Mouse (Mus musculus): ENCODE results near the gene Bcl11a. TPM values are rescaled to one million over a fixed set of nuclear protein-coding genes. Genes with fewer than 3 reads are reported as not detected.
A peak's percentile ranks its signal among the peaks of the same experiment; 100 is the strongest.

Gene Bcl11a
- total RNA-seq, 2 experiments from 2014 or later: 209 to 220 TPM

GRCm38 (mm10) chr11:24196460-24197190 lies 118.8 kb downstream of the Bcl11a start:
- intact Hi-C loops (cut with DNase I): no loop called here
- peak; percentile 45 for DNase-seq

- DNase-seq: no peak
- intact Hi-C loops (cut with DNase I): no loop called here
These were observed 119.6 kb downstream of the Bcl11a start for GRCm38 (mm10) chr11:24197424-24197823.

- intact Hi-C loops (cut with DNase I): no loop called here
- no peak for DNase-seq
These were observed 121.7 kb downstream of the Bcl11a start for GRCm38 (mm10) chr11:24199560-24199959.

- no peak for DNase-seq
- intact Hi-C loops (cut with DNase I): no loop called here
These were observed 122.5 kb downstream of the Bcl11a start for GRCm38 (mm10) chr11:24200310-24200709.

- no peak for DNase-seq
- intact Hi-C loops (cut with DNase I): no loop called here
These were observed 123.4 kb downstream of the Bcl11a start for GRCm38 (mm10) chr11:24201223-24201622.

GRCm38 (mm10) chr11:24202641-24203361 lies 124.9 kb downstream of the Bcl11a start:
- intact Hi-C loops (cut with DNase I): no loop called here
- DNase-seq: no peak

GRCm38 (mm10) chr11:24203489-24203888 lies 125.6 kb downstream of the Bcl11a start:
- intact Hi-C loops (cut with DNase I): no loop called here
- no peak for DNase-seq

- no peak for DNase-seq
- intact Hi-C loops (cut with DNase I): no loop called here
These were observed 131.1 kb downstream of the Bcl11a start for GRCm38 (mm10) chr11:24208951-24209351.

- DNase-seq: no peak
- intact Hi-C loops (cut with DNase I): no loop called here
These were observed 136.8 kb downstream of the Bcl11a start for GRCm38 (mm10) chr11:24214509-24215134.

- intact Hi-C loops (cut with DNase I): no loop called here
- no peak for DNase-seq
These were observed 140.0 kb downstream of the Bcl11a start for GRCm38 (mm10) chr11:24217741-24218333.

GRCm38 (mm10) chr11:24221601-24222307 lies 143.9 kb downstream of the Bcl11a start:
- no peak for DNase-seq
- intact Hi-C loops (cut with DNase I): no loop called here

Other genes with a start within 250 kb of the Bcl11a start
- gene Papolg, start 182.8 kb upstream of the Bcl11a start, total RNA-seq (2021): 10 to 100 TPM; 23.1 to 24.7 TPM
- gene A830031A19Rik, start 3.0 kb upstream of the Bcl11a start, total RNA-seq (2021): under 1 TPM; 0.66 to 0.90 TPM